Mouse (Mus musculus): ENCODE data around the gene Tnfsf13.

DNA sequence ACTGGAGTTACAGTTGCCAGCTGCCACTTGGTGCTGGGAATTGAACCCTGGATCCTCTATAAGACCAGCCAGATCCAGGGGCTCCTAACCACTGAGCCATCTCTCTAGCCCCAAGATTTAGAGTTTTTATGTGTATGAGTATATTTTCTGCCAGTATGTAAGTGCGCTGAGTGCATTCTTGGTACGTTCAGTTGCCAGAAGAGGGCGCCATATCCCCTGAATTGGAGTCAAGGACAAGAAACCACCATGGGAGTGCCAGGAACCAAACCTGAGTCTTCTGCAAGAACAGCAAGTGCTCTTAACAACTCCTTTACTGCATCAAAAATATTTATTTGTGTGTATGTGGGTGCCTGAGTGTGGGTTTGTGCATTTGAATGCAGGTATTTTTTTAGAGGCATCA lies 43.5 kb upstream of the Tnfsf13 start:
- TF ChIP-seq CTCF (IDR thresholded peaks at IDR 0.05; ENCODE audit: borderline replicate concordance, extremely low read depth, insufficient read depth, insufficient read length) = peak; percentile 43; the same call in 1 of the 2 replicates
- TF ChIP-seq POLR2A (IDR thresholded peaks at IDR 0.05; ENCODE audit: borderline replicate concordance, extremely low read depth, insufficient read depth, insufficient read length, poor library complexity, severe bottlenecking) = no peak
